Mouse (Mus musculus) activated CD4-positive, CD25-positive, alpha-beta regulatory T cell, adult 4 months (primary cell): ENCODE results near the gene Sema3a. TPM values are rescaled to one million over a fixed set of nuclear protein-coding genes. Genes with fewer than 3 reads are reported as not detected.
"Not testable (repeated sequence)": the region's sequence is repeated elsewhere in the genome, so short reads cannot be mapped to it uniquely, and the experiment has no call there.

Experiments used
- ATAC-seq: one replicate; pipeline ENCODE4 v1.8.0; 2017
- polyA plus RNA-seq, 2 experiments: library from polyadenylated mRNA; unstranded; fragments of 100-300 nt; shearing (Covaris generic); gene quantifications; one replicate each; pipeline ENCODE4 v1.2.1; 2017

The Sema3a gene
- polyA plus RNA-seq, 2 experiments from 2014 or later = not detected

GRCm38 (mm10) chr5:13431827-13432226 lies 306.6 kb downstream of the Sema3a start:
- ATAC-seq = no peak

- no peak for ATAC-seq
Measured at GRCm38 (mm10) chr5:13432574-13432973, 307.4 kb downstream of the Sema3a start.

- no peak for ATAC-seq
Measured at GRCm38 (mm10) chr5:13433303-13433702, 308.1 kb downstream of the Sema3a start.

- no peak for ATAC-seq
Measured at GRCm38 (mm10) chr5:13441112-13441511, 315.9 kb downstream of the Sema3a start.

- no peak for ATAC-seq
Measured at GRCm38 (mm10) chr5:13460182-13461001, 335.2 kb downstream of the Sema3a start.

- no peak for ATAC-seq
Measured at GRCm38 (mm10) chr5:13468856-13469255, 343.6 kb downstream of the Sema3a start.

GRCm38 (mm10) chr5:13469401-13469800 lies 344.2 kb downstream of the Sema3a start:
- ATAC-seq = no peak

GRCm38 (mm10) chr5:13470057-13470905 lies 345.1 kb downstream of the Sema3a start:
- ATAC-seq = no peak

- no peak for ATAC-seq
Measured at GRCm38 (mm10) chr5:13477653-13478052, 352.4 kb downstream of the Sema3a start.

GRCm38 (mm10) chr5:13488671-13489070 lies 363.5 kb downstream of the Sema3a start:
- no peak for ATAC-seq

GRCm38 (mm10) chr5:13495967-13496366 lies 370.8 kb downstream of the Sema3a start:
- not testable (repeated sequence) for ATAC-seq

- ATAC-seq = no peak
Measured at GRCm38 (mm10) chr5:13499835-13500234, 374.6 kb downstream of the Sema3a start.

GRCm38 (mm10) chr5:13505839-13506499 lies 380.8 kb downstream of the Sema3a start:
- ATAC-seq = no peak

GRCm38 (mm10) chr5:13509163-13509562 lies 383.9 kb downstream of the Sema3a start:
- no peak for ATAC-seq

- ATAC-seq = no peak
Measured at GRCm38 (mm10) chr5:13517018-13517417, 391.8 kb downstream of the Sema3a start.

GRCm38 (mm10) chr5:13525597-13525996 lies 400.4 kb downstream of the Sema3a start:
- no peak for ATAC-seq

GRCm38 (mm10) chr5:13527037-13527464 lies 401.8 kb downstream of the Sema3a start:
- no peak for ATAC-seq

GRCm38 (mm10) chr5:13529226-13529625 lies 404.0 kb downstream of the Sema3a start:
- ATAC-seq = no peak

- ATAC-seq = no peak
Measured at GRCm38 (mm10) chr5:13547472-13548209, 422.4 kb downstream of the Sema3a start.

GRCm38 (mm10) chr5:13548210-13548554 lies 423.0 kb downstream of the Sema3a start:
- no peak for ATAC-seq

GRCm38 (mm10) chr5:13549080-13549479 lies 423.9 kb downstream of the Sema3a start:
- no peak for ATAC-seq

GRCm38 (mm10) chr5:13550953-13551352 lies 425.7 kb downstream of the Sema3a start:
- ATAC-seq = no peak
